Mouse (Mus musculus): ENCODE measurements around the gene Lrrc7.
A peak's percentile ranks its signal among the peaks of the same experiment; 100 is the strongest.

The Lrrc7 gene

DNA sequence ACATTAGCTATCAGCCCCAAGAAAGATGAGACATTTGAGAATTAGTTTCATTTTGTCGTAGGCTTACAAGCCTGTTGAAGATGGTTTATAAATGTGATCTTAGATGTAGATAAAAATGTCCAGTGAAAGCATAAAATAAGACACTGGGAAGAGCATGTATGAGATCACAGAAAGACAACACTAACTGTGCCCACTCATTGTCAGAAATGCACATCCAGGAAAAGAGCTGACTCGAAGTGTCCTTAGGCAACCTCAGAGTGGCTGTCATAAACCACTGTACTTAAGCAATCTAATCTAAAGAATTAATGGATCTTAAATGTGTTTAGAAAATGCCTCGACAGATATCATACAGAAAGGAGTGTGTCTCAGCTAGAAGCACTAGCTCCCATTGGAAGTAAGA lies 196.2 kb downstream of the Lrrc7 start:
- no peak for DNase-seq (ENCODE audit: low read depth, low spot score)

DNA sequence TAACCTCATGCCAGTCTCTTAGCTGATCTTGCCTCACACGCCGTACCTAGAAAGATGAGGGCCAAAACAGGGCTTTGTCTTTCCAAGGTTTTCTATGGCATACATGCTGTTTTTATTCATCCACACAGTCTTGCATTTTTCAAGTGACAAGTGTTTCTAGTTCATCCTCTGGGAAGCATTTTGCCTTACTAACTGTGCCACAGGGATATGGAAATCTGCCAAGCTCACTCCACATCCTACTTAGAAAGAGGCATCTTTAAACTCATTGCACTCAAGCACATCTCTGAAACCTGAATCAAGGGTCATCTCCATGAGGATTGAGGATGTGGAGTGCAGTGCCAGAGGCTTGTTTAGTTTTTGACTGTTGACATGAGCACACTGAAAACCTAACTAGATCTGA lies 199.9 kb downstream of the Lrrc7 start:
- DNase-seq (ENCODE audit: low read depth, low spot score): no peak

- DNase-seq (ENCODE audit: low read depth, low spot score): no peak
Measured at GRCm38 (mm10) chr3:158356706-158357105, 205.3 kb downstream of the Lrrc7 start.

GRCm38 (mm10) chr3:158356194-158356593 lies 205.8 kb downstream of the Lrrc7 start:
- no peak for DNase-seq (ENCODE audit: low read depth, low spot score)

- no peak for DNase-seq (ENCODE audit: low read depth, low spot score)
Measured at GRCm38 (mm10) chr3:158340808-158341207, 221.2 kb downstream of the Lrrc7 start.

DNA sequence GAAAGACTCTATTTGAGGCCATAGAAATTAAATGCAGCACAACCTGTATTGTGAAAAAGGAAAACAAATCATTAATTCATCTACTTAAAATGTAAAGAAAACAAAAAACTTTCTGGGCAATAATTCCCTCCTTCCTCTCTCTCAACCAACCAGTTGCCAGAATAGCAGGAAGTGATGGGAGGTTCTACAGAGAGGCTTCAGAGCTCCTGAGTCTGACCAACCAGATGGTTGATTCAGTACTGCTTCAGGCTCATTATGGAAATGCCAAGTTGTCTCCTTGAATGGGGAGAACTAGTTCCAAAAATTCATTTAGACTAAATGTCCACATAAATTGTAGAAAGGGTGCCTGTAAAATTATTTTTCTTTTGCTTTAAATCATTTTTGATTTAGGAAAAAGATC lies 231.9 kb downstream of the Lrrc7 start:
- DNase-seq (ENCODE audit: low read depth, low spot score): no peak

DNA sequence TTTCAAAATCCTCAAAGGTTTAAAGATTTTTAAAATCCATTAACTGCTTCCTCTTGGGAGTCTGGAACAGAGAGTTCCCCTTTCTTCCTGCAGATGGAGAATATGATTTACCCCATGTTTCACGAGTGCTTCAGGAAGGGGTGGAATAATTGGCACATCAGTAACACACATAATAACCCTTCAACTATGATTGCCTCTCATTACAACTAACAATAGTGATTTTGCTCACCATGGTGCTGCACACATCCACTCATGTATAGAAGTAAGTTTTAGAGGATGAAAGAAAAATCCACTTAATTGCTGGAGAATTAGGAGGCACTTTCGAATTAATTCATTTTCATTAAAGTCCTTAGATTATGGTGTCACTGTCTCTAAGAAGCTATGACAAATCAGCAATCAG lies 251.6 kb downstream of the Lrrc7 start:
- DNase-seq (ENCODE audit: low read depth, low spot score): no peak

GRCm38 (mm10) chr3:158307415-158307814 lies 254.6 kb downstream of the Lrrc7 start:
- DNase-seq (ENCODE audit: low read depth, low spot score): no peak

DNA sequence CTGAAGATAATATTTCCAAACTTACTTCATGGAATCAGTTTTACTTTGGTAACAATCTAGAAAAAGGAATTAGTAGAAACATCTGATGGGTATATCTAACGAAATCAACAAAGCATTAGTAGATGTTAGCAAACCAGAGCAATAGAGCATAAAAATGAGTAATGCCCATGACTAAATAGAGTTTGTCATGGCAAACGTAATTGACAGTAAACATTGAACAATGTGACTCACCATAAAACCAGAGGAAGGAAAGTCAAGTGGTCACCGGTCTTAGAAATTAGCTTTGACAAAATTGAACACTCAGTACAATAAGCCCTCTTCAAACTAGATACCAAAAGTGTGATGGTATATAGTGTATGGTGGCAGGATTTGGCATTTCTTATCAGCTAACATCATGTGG lies 263.3 kb downstream of the Lrrc7 start:
- no peak for DNase-seq (ENCODE audit: low read depth, low spot score)

DNA sequence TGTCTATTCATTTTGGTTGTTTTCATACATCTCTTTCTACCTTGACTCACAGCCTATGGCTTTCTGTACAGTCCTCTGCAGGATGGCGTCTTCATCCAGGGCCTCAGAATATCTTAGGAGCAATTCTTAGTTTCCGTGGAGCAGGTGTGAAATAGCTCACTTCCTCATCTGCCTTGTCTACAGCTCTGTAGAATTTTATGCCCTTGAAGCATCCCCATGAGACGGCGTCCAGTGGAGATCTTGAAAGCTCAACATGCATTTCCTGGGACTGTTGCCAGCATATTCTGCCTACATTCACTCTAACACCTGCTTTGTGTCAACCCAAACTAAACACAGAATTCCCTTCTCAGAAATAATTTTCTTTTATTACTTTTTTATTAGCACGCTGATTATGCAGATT lies 267.0 kb downstream of the Lrrc7 start:
- no peak for DNase-seq (ENCODE audit: low read depth, low spot score)

- DNase-seq (ENCODE audit: low read depth, low spot score): no peak
Measured at GRCm38 (mm10) chr3:158284431-158284830, 277.6 kb downstream of the Lrrc7 start.

DNA sequence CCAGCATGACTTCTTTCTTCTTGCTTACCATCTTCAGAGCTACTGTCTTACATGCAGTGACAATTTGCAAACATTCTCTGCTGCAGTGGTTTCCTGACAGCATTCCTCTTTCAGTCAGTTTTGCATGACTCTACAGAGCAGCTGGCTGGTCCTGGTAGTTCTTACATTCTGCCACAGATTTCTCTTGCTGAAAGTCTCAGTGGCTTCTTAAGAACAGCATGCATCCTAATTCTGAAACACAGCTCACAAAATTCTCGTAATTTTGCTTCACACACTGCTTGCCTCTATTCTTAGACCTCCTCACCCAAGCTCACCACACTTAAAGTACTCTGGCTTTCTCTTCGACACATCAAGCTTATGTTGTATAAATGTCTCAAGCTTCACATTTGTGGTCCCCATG lies 283.4 kb downstream of the Lrrc7 start:
- DNase-seq (ENCODE audit: low read depth, low spot score): no peak

DNA sequence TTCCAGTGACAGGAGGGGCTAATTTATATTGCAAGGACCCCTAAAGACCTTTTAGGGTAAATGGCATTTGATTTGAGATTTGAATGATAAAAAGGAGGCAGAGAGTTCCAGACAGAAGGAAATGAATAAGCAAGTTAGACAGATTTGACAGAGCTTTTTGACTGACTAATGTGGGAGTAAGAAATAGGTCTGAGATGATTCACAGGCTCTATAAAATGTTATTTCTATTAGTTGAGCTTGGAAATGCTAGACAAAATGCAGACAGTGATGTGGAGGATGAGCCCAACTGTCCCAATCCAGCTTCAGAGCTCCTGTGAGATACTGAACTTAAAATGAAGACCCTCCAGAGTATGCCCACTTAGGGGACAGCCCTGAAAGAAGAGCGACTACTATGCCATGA lies 289.3 kb downstream of the Lrrc7 start:
- no peak for DNase-seq (ENCODE audit: low read depth, low spot score)

DNA sequence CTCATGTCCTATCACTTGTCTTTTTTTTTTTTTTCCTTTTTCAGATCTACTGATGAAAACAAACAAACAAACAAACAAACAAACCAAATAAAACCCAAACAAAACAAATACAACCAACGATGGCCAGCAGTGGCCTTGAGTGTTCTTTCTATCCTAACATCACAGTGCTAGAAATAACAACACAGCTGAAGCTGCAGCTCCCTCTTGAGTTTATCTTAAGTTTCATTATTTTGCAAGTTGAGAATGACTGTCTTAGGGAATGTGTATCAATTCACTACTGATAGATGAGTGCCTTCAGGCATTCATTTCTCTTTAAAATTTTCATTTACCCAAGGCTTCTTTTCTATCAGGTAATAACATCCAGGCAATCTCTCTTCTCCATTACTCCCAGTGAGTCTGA lies 291.1 kb downstream of the Lrrc7 start:
- no peak for DNase-seq (ENCODE audit: low read depth, low spot score)

GRCm38 (mm10) chr3:158252576-158252975 lies 309.4 kb downstream of the Lrrc7 start:
- DNase-seq (ENCODE audit: low read depth, low spot score): no peak

DNA sequence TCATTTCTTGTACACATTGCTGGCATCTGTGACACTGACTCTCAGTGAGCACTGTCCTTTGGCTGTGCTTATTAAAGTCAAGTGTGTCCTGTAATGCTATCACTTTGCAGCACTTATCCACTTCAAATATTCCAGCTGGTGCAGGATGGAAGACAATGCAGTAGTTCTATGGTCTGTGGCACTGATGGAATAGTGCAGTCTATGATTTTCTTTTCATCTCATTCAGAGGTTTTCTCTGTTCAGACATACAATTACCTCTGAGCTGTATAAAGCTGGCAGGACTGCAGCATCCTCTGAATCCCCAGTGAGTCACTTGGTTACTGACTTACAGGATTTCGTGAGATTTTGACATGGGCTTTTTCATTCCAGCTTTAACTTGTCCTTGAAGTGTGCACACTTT lies 314.3 kb downstream of the Lrrc7 start:
- DNase-seq (ENCODE audit: low read depth, low spot score): no peak

GRCm38 (mm10) chr3:158210657-158211056 lies 351.4 kb downstream of the Lrrc7 start:
- no peak for DNase-seq (ENCODE audit: low read depth, low spot score)

DNA sequence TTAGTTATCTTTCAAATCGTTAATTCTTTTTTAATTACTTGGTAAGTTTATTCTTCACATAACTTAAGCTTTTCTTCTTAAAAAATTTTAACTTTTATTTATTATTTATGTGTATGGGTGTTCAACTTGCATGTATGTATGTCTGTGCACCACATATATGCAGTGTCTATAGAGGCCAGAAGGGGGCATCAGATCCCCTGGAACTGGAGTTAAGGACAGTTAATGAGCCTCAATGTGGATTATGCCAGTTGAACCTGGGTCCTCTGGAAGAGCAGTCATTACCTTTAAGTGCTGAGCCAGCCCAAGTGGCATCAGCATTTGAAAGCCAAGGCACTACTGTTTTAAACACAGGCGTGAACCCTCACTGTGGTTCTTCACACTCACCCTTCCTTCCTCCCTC lies 352.0 kb downstream of the Lrrc7 start:
- DNase-seq (ENCODE audit: low read depth, low spot score): peak; percentile 11

- DNase-seq (ENCODE audit: low read depth, low spot score): no peak
Measured at GRCm38 (mm10) chr3:158207840-158208239, 354.2 kb downstream of the Lrrc7 start.

- DNase-seq (ENCODE audit: low read depth, low spot score): no peak
Measured at GRCm38 (mm10) chr3:158202776-158203175, 359.2 kb downstream of the Lrrc7 start.

DNA sequence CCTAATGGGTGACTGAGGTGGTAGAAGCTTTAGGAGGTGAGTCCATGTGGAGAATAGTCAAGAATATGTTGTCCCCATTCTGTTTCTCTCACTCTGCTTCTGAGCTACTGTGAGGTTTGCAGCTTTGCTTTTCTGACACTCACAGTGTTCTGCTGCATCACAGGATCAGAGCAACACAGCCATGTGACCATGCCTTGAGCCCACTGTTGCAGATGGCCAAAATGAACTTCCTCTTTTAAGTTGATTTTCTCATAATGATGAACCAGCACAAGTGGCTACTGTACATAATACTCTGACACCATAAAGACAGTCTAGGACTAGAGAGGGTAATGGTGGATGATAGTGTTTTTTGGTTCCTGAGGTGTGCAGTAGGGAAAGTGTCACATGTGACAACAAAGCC lies 366.6 kb downstream of the Lrrc7 start:
- DNase-seq (ENCODE audit: low read depth, low spot score): no peak

- no peak for DNase-seq (ENCODE audit: low read depth, low spot score)
Measured at GRCm38 (mm10) chr3:158193229-158193628, 368.8 kb downstream of the Lrrc7 start.

- no peak for DNase-seq (ENCODE audit: low read depth, low spot score)
Measured at GRCm38 (mm10) chr3:158174880-158175735, 386.9 kb downstream of the Lrrc7 start.

DNA sequence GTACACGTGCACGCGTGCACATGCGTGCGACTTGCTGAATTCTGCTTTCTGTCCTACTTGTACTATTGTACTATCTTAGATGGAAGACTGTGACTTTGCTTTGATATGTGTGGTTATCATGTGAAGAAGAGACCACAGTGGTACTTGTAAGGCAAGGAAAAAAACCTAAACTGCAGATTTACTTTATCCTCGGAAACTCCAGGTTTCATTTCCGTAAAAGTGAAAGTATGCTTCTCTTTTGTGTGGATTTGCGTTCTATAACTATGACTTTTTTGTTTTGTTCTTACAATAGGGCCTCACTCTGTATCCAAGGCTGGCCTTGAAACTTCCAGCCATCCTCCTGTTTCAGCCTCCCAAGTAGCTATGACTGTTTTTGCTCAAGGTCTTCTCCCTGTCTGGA lies 392.8 kb downstream of the Lrrc7 start:
- DNase-seq (ENCODE audit: low read depth, low spot score): no peak
